Mouse (Mus musculus): ENCODE data around the gene Arid5b. TPM values are rescaled to one million over a fixed set of nuclear protein-coding genes. Genes with fewer than 3 reads are reported as not detected.

Arid5b gene
- total RNA-seq, 2 experiments from 2014 or later: 32.3 to 38.3 TPM

DNA sequence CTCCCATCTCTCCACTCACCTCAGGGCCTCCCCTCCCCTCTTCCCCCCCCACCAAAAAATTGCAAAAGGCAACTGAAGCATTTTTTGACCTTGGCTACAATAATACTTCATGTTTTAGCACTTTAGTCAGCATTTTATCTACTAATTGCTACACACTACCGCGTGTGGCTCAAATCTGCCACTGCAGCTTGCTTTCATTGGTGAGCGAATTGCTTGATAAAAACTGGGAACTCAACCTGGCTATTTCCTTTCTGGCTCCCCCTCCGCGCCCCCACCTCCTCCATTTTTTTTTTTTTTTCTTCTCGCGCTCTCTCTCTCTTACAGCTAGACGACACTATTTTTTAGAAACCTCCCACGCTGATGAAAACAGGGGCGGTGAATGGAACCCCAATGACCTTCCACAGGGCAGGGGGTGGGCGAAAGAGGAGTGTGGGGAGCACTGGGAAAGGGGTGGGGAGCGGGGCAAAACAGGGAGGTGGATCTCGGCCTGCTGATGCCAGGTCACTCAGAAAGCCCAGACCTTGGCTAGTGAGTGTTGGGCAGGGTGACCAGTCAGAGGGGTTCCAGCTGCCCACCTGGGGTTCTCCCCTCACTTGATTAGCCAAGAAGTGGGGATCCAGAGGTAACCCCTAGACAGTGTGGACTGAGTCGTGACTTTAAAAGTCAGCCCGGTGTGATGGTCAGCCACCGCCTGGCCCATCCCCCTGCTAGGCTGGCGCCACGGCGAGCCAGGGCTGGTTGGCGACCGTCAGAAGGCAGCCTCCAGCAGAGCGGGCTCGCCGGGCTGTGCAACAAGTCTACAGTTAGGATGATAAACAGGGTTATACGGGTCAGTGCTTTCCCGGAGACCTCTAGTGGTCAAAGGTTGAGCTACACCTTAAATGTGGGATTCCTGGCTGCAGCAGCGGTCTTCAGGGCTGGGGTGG lies 4.2 kb upstream of the Arid5b start:
- intact Hi-C loops (cut with DNase I): loop anchor here (5.0 kb wide), 1 partner anchor 180 kb away; no protein-coding TSS in a partner anchor
- Histone ChIP-seq H3K4me3 (peak overlapping the region; percentile 49), H3K27ac (peak overlapping the region; percentile 22; the same call in 1 of the 2 replicates)
- TF ChIP-seq CTCF (IDR thresholded peaks at IDR 0.05): peak; percentile 79
- peak; percentile 52 to 69 for DNase-seq (ENCODE audit: extremely low spot score in 1 of 2, low spot score in 2 of 2)

DNA sequence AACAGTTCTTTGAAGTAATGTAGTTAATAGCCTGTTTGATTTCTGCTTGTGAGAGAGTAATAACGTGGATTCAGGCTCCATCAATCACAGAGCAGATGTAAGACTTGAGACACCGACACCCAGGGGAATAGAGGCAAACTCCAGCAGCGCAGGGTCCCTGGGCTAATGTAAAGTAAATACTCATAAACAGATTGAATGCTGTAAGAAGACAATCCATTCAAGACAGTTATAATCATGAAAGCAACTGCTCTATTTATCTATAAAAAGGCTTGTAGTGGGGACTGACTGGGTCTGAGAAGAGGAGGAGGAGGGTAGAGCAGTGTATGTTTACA lies 3.2 kb upstream of the Arid5b start:
- intact Hi-C loops (cut with DNase I): loop anchor here (5.0 kb wide), 1 partner anchor 181 kb away; no protein-coding TSS in a partner anchor
- DNase-seq (ENCODE audit: extremely low spot score in 1 of 2, low spot score in 2 of 2): no peak
- TF ChIP-seq CTCF (IDR thresholded peaks at IDR 0.05): no peak
- H3K27ac ChIP-seq: no peak overlapping the region
- no peak overlapping the region for H3K4me3 ChIP-seq

DNA sequence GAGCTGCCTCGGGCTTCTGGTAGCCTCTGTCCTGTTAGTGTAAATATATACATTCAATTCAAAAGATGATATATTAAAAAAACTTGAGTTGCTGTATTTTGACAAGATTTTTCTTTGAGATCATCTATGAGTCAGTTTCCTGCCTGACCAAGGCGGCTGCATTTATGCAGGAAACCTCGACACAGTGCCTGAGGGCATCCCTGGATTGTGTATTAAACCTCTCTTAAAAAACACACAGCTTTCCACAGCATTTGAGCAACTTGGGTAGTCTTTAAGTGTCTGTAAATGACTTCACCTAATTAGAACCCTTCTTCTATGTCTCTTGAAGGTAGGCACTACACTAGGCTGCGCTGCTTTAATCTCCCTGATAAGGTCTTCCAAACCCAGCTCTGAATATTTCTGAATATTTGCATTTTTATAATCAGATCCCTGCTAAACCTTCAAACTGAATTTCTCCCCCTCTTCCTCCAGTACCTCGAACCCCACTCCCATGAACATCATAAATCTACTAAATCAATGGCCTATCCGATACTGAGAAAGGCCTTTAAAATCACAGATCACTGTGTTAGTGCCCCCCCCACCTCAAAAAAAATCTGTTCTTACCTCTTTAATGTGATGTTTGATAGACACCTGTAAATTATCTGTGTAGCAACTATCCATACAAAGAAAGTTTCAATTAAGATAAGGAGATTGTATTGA lies 2.7 kb upstream of the Arid5b start:
- intact Hi-C loops (cut with DNase I): loop anchor here (5.0 kb wide), 1 partner anchor 181 kb away; no protein-coding TSS in a partner anchor
- H3K27ac ChIP-seq: no peak overlapping the region; the same call in 1 of the 2 replicates
- no peak overlapping the region for H3K4me3 ChIP-seq
- DNase-seq (ENCODE audit: extremely low spot score in 1 of 2, low spot score in 2 of 2): no peak
- no peak for TF ChIP-seq CTCF (IDR thresholded peaks at IDR 0.05)

DNA sequence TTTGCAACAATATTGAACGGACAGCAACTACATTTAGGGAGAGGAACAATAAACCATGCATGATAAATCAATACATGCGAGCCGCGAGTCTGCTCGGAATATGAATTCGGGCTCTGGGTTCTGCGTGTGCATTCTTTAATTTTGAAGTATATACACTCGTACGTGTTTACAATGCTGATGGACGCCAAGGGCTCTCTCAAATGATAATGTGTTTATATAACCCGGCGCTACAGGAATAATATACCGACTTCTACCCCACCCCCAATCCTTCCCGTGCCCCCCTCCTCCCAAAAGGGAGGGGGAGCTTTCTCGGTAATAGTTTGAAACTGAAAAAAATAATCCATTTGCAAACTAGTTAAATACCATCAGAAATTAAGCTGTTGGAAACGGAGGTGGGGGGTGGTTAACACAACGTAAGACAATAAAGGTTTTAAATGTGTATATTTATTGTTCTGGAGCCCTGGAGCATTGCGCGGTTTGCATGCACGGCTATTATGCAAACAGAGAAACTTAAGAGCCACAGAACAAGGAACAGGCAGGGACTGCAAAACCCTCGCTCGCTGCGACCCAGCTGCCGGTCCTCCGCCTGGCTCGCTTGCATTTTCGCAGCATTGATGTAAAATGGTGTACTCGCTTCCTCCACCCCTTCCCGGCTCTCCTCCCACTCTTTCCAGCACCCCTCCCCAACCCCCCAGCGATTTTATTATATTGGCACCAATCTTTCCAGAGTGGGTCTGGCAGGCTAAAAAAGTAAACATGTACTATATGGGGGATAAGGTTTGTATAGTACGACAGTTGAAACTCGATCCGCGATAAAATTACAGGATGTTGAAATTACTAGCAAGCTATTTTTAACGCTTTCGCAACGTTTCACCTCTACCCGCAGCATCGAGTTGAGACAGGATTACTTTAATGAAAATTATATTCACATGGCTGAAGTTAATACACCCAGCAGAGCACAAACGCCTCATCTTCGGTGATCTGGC lies 1.3 kb upstream of the Arid5b start:
- Histone ChIP-seq H3K27ac (peak overlapping the region; percentile 92), H3K4me3 (peak overlapping the region; percentile 84)
- intact Hi-C loops (cut with DNase I): loop anchor here (5.0 to 10.0 kb wide), 7 partner anchors 43 to 415 kb away; partner anchors contain the start of genes Cabcoco1 and Zfp365
- TF ChIP-seq CTCF (IDR thresholded peaks at IDR 0.05): no peak
- peak; percentile 68 to 69 for DNase-seq (ENCODE audit: extremely low spot score in 1 of 2, low spot score in 2 of 2)

DNA sequence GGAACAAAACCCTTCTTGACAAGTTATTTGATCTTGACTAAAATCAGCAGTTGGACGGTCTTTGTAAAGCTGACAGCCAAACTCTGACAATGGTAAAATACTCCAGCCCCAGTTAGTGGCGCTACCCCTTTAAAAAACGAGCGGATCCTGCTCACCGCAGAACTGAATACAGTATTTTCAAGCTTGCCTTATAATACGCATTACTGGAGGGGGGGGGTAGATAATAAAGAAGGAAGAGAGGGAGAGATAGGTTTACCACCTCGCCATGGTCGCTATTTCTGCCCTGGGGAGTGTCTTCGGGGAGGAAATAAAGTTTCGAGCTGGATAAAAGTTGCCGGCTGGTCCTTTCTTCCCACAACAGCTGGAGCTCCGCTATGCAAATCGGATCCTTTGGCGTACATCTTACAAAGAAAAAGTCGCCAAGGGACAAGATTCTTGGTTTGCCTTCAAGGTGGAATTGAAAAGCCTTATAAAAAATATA lies 829 bp downstream of the Arid5b start:
- intact Hi-C loops (cut with DNase I): loop anchor here (2.0 to 10.0 kb wide), 7 partner anchors 40 to 413 kb away; partner anchors contain the start of genes Cabcoco1 and Zfp365
- peak overlapping the region; percentile 78 for H3K27ac ChIP-seq
- no peak; the same call in 1 of the 2 replicates for TF ChIP-seq CTCF (IDR thresholded peaks at IDR 0.05)
- peak; percentile 27 to 35 for DNase-seq (ENCODE audit: extremely low spot score in 1 of 2, low spot score in 2 of 2)
- H3K4me3 ChIP-seq: peak overlapping the region; percentile 84

DNA sequence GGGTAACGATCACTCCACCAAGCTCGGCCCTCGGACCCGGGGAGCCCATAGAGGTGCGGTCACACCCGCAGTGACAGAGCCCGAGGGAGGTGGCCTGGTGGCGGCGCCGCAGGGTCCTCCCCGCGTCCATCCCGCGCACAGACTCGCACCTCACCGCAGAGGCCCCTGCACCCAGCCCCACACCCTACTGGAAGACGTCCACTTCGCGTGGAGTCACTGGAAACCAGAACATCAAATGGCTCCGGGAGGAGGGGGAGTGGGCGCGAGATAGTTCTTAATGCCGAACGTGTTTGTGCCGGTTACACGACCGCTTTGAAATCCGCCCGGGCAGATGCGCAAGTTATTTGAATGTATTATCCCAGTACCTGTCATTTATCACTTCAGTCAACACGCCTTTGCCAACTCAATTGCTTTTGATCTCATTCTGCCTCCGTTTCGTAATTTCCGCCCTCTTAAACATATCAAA lies 1.5 kb downstream of the Arid5b start:
- TF ChIP-seq CTCF (IDR thresholded peaks at IDR 0.05): no peak
- H3K27ac ChIP-seq: peak overlapping the region; percentile 98
- intact Hi-C loops (cut with DNase I): loop anchor here (2.0 to 10.0 kb wide), 7 partner anchors 40 to 412 kb away; partner anchors contain the start of genes Cabcoco1 and Zfp365
- DNase-seq (ENCODE audit: extremely low spot score in 1 of 2, low spot score in 2 of 2): peak; percentile 66 to 69
- peak overlapping the region; percentile 84 for H3K4me3 ChIP-seq

DNA sequence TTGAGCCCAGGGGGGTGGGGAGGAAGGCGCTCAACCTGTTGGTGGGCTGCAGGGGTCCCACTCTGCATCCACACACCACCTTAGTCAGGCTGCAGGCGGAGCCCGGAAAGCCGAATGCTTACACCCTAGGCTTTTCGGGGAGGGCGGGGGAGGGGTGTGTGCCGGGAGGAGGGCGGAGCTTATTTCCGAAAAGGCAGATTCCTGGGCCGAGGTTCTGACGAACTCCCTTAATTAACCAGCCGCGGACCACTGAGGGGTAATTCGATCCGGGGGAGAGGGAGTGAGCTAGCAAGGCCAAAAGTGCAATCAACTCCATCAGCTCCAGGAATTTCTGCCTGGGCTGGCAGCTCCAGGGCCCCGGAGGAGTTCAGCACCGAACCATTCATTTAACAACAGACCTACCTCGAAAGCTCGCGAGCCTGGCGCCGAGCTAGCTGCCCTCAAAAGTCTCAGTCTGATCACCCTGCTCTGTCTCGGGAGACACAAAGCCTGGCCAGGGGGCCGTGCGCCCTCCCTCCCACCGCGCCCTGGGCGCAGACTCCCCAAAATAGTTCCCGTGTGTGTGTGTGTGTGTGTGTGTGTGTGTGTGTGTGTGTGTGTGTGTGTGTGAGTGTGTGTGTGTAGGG lies 2.1 kb downstream of the Arid5b start:
- no peak for TF ChIP-seq CTCF (IDR thresholded peaks at IDR 0.05)
- DNase-seq (ENCODE audit: extremely low spot score in 1 of 2, low spot score in 2 of 2): peak; percentile 63 to 67
- intact Hi-C loops (cut with DNase I): loop anchor here (2.0 to 10.0 kb wide), 7 partner anchors 39 to 412 kb away; partner anchors contain the start of genes Cabcoco1 and Zfp365
- Histone ChIP-seq H3K27ac (peak overlapping the region; percentile 98), H3K4me3 (peak overlapping the region; percentile 84)

DNA sequence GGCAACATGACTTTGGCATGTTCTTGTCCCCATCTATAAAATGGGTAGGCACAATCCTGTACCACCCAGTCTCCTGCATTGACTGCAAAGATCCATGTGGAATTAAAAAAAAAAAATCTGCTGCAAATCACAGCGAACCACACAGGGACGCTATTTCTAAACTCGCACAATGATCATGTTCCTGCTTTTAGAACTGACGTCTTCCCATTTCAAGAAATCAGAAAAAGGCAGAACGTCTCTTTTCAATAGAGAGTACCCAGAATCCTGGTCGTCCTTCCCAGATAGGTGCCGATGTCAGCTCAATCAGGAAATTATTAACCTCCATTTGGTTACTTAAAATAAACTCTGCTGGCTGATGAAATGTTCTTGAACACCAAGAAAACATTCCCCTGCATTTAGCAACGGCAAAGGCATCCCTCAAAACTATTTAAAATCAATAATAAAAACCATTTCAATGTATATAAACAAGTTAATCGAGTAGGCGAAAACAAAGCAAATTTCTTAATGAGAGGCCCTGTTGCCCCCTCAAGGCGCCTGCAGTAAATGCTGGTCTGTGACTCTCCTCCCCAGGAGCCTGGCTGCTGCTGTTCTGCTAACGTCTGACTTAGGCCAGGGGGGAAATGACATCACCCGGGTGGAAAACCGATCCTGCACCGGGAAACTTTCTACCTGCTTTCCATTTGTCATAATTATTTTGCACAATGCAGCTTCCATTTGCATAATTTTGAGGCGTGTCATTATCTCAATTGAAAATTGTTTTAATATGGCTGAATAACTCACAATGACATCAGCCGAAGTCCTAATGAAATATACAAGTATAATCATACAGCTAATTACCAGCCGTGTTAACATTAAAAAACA lies 3.4 kb downstream of the Arid5b start:
- intact Hi-C loops (cut with DNase I): loop anchor here (2.0 to 10.0 kb wide), 7 partner anchors 38 to 410 kb away; partner anchors contain the start of genes Cabcoco1 and Zfp365
- peak overlapping the region; percentile 98 for H3K27ac ChIP-seq
- peak overlapping the region; percentile 84 for H3K4me3 ChIP-seq
- TF ChIP-seq CTCF (IDR thresholded peaks at IDR 0.05): peak; percentile 39
- DNase-seq (ENCODE audit: extremely low spot score in 1 of 2, low spot score in 2 of 2): peak; percentile 22 to 42

DNA sequence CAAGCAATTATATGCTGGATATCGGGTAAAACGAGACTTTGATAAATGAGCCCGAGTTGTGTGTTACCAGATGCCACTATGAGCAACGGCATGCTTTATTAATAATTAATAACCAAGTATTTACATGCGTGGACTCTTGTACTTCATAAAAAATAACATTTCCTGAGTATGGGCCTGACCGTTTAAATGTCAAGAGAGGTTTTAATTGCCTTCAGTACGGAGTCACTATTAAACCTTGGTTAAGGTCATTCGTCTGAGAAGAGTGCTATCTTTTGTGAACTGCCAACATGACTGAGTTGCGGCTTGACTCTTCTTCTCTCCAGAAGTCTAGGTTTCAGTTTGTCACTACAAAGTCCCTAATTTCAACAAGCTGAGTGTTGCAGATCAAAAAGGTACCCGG lies 8.8 kb downstream of the Arid5b start:
- intact Hi-C loops (cut with DNase I): loop anchor here (10.0 kb wide), 3 partner anchors 275 to 405 kb away; partner anchors contain the start of genes Cabcoco1 and Zfp365
- no peak for TF ChIP-seq CTCF (IDR thresholded peaks at IDR 0.05)
- no peak for DNase-seq (ENCODE audit: extremely low spot score in 1 of 2, low spot score in 2 of 2)
- Histone ChIP-seq H3K4me3 (no peak overlapping the region), H3K27ac (no peak overlapping the region)
